Mouse (Mus musculus): ENCODE results near the gene Ccdc40. TPM values are rescaled to one million over a fixed set of nuclear protein-coding genes. Genes with fewer than 3 reads are reported as not detected.
"Not testable (repeated sequence)": the region's sequence is repeated elsewhere in the genome, so short reads cannot be mapped to it uniquely, and the experiment has no call there.

Ccdc40 gene
- polyA plus RNA-seq, 1 experiment from 2014 or later: 9.3 TPM

GRCm38 (mm10) chr11:119225634-119226033, 2.7 kb upstream of the Ccdc40 start:
- peaks cover 55% of the 10 kb centered on the region for H3K4me1 ChIP-seq
- whole genome bisulfite sequencing: 83% methylated on average over 9 of the region's 9 CpGs
- H3K36me3 ChIP-seq: no peaks in the 10 kb centered on the region; the same call in none of the 2 replicates
- H3K4me3 ChIP-seq: no peak overlapping the region
- no peak overlapping the region for H3K27ac ChIP-seq
- H3K9me3 ChIP-seq: no peaks in the 10 kb centered on the region
- H3K27me3 ChIP-seq (ENCODE audit: insufficient read depth, poor library complexity, severe bottlenecking): peaks cover 6% of the 10 kb centered on the region; the same call in 1 of the 2 replicates
- no peak for DNase-seq (ENCODE audit: low spot score)

- 2% methylated on average over 12 of the region's 12 CpGs for WGBS
- Histone ChIP-seq H3K9me3 (no peaks in the 10 kb centered on the region), H3K27me3 (ENCODE audit: insufficient read depth, poor library complexity, severe bottlenecking) (peaks cover 6% of the 10 kb centered on the region; the same call in 1 of the 2 replicates), H3K4me1 (peaks cover 43% of the 10 kb centered on the region), H3K4me3 (peak overlapping the region; percentile 85), H3K36me3 (no peaks in the 10 kb centered on the region; the same call in 1 of the 2 replicates), H3K27ac (peak overlapping the region; percentile 92)
- DNase-seq (ENCODE audit: low spot score): no peak
Observed at GRCm38 (mm10) chr11:119227591-119227990, 781 bp upstream of the Ccdc40 start.

GRCm38 (mm10) chr11:119228846-119229626, 664 bp downstream of the Ccdc40 start:
- peaks cover 6% of the 10 kb centered on the region; the same call in 1 of the 2 replicates for H3K27me3 ChIP-seq (ENCODE audit: insufficient read depth, poor library complexity, severe bottlenecking)
- H3K27ac ChIP-seq: peak overlapping the region; percentile 92
- H3K36me3 ChIP-seq: no peaks in the 10 kb centered on the region
- H3K9me3 ChIP-seq: no peaks in the 10 kb centered on the region
- peak overlapping the region; percentile 85 for H3K4me3 ChIP-seq
- H3K4me1 ChIP-seq: peaks cover 32% of the 10 kb centered on the region
- peak; percentile 91 for DNase-seq (ENCODE audit: low spot score)
- 2% methylated on average over 34 of the region's 34 CpGs for WGBS

GRCm38 (mm10) chr11:119234770-119235169, 6.4 kb downstream of the Ccdc40 start:
- no peaks in the 10 kb centered on the region for H3K36me3 ChIP-seq
- H3K27me3 ChIP-seq (ENCODE audit: insufficient read depth, poor library complexity, severe bottlenecking): peaks cover 4% of the 10 kb centered on the region; the same call in 1 of the 2 replicates
- H3K4me1 ChIP-seq: peaks cover 29% of the 10 kb centered on the region
- no peak overlapping the region for H3K27ac ChIP-seq
- H3K4me3 ChIP-seq: no peak overlapping the region
- 84% methylated on average over 10 of the region's 10 CpGs for WGBS
- no peak for DNase-seq (ENCODE audit: low spot score)
- no peaks in the 10 kb centered on the region; the same call in 1 of the 2 replicates for H3K9me3 ChIP-seq

GRCm38 (mm10) chr11:119235596-119235995, 7.2 kb downstream of the Ccdc40 start:
- Histone ChIP-seq H3K36me3 (0 out of 2 replicates have a peak, but pooled peaks cover 2% of the 10 kb centered on the region), H3K9me3 (no peaks in the 10 kb centered on the region; the same call in 1 of the 2 replicates), H3K27me3 (ENCODE audit: insufficient read depth, poor library complexity, severe bottlenecking) (no peaks in the 10 kb centered on the region), H3K4me3 (no peak overlapping the region), H3K27ac (no peak overlapping the region), H3K4me1 (peaks cover 26% of the 10 kb centered on the region)
- no peak for DNase-seq (ENCODE audit: low spot score)
- whole genome bisulfite sequencing: 82% methylated on average over 4 of the region's 4 CpGs

GRCm38 (mm10) chr11:119236354-119236753, 8.0 kb downstream of the Ccdc40 start:
- no peak overlapping the region for H3K4me3 ChIP-seq
- DNase-seq (ENCODE audit: low spot score): no peak
- 32% methylated on average over 8 of the region's 8 CpGs for WGBS
- H3K4me1 ChIP-seq: peaks cover 26% of the 10 kb centered on the region
- H3K9me3 ChIP-seq: no peaks in the 10 kb centered on the region; the same call in 1 of the 2 replicates
- 0 out of 2 replicates have a peak overlapping the region, but pooled peaks have one; percentile 1 for H3K27ac ChIP-seq
- 0 out of 2 replicates have a peak, but pooled peaks cover 2% of the 10 kb centered on the region for H3K36me3 ChIP-seq
- H3K27me3 ChIP-seq (ENCODE audit: insufficient read depth, poor library complexity, severe bottlenecking): no peaks in the 10 kb centered on the region

- no peak for DNase-seq (ENCODE audit: low spot score)
- Histone ChIP-seq H3K36me3 (0 out of 2 replicates have a peak, but pooled peaks cover 2% of the 10 kb centered on the region), H3K27ac (no peak overlapping the region), H3K4me3 (no peak overlapping the region), H3K4me1 (peaks cover 26% of the 10 kb centered on the region), H3K9me3 (no peaks in the 10 kb centered on the region; the same call in 1 of the 2 replicates), H3K27me3 (ENCODE audit: insufficient read depth, poor library complexity, severe bottlenecking) (no peaks in the 10 kb centered on the region)
- 40% methylated on average over 3 of the region's 3 CpGs for WGBS
Observed at GRCm38 (mm10) chr11:119237007-119237406, 8.6 kb downstream of the Ccdc40 start.

GRCm38 (mm10) chr11:119237568-119238304, 9.4 kb downstream of the Ccdc40 start:
- 0 out of 2 replicates have a peak, but pooled peaks cover 5% of the 10 kb centered on the region for H3K27me3 ChIP-seq (ENCODE audit: insufficient read depth, poor library complexity, severe bottlenecking)
- peak overlapping the region; percentile 54 for H3K4me3 ChIP-seq
- peak overlapping the region; percentile 75 for H3K27ac ChIP-seq
- no peak for DNase-seq (ENCODE audit: low spot score)
- whole genome bisulfite sequencing: 24% methylated on average over 20 of the region's 20 CpGs
- no peaks in the 10 kb centered on the region; the same call in 1 of the 2 replicates for H3K9me3 ChIP-seq
- 0 out of 2 replicates have a peak, but pooled peaks cover 2% of the 10 kb centered on the region for H3K36me3 ChIP-seq
- peaks cover 26% of the 10 kb centered on the region for H3K4me1 ChIP-seq

- 0 out of 2 replicates have a peak, but pooled peaks cover 5% of the 10 kb centered on the region for H3K27me3 ChIP-seq (ENCODE audit: insufficient read depth, poor library complexity, severe bottlenecking)
- peaks cover 26% of the 10 kb centered on the region for H3K4me1 ChIP-seq
- WGBS: 5% methylated on average over 11 of the region's 11 CpGs
- H3K27ac ChIP-seq: peak overlapping the region; percentile 75
- H3K9me3 ChIP-seq: no peaks in the 10 kb centered on the region; the same call in 1 of the 2 replicates
- H3K4me3 ChIP-seq: peak overlapping the region; percentile 54
- 0 out of 2 replicates have a peak, but pooled peaks cover 2% of the 10 kb centered on the region for H3K36me3 ChIP-seq
- DNase-seq (ENCODE audit: low spot score): peak; percentile 85
Observed at GRCm38 (mm10) chr11:119238305-119238721, 9.9 kb downstream of the Ccdc40 start.

- no peaks in the 10 kb centered on the region; the same call in 1 of the 2 replicates for H3K9me3 ChIP-seq
- H3K36me3 ChIP-seq: 0 out of 2 replicates have a peak, but pooled peaks cover 2% of the 10 kb centered on the region
- 93% methylated on average over 12 of the region's 12 CpGs for WGBS
- DNase-seq (ENCODE audit: low spot score): no peak
- H3K27ac ChIP-seq: no peak overlapping the region
- H3K27me3 ChIP-seq (ENCODE audit: insufficient read depth, poor library complexity, severe bottlenecking): 0 out of 2 replicates have a peak, but pooled peaks cover 5% of the 10 kb centered on the region
- no peak overlapping the region for H3K4me3 ChIP-seq
- peaks cover 26% of the 10 kb centered on the region for H3K4me1 ChIP-seq
Observed at GRCm38 (mm10) chr11:119239480-119239879, 11.1 kb downstream of the Ccdc40 start.

- H3K4me1 ChIP-seq; H3K4me3 ChIP-seq; DNase-seq (ENCODE audit: low spot score); H3K36me3 ChIP-seq; H3K27me3 ChIP-seq (ENCODE audit: insufficient read depth, poor library complexity, severe bottlenecking); H3K9me3 ChIP-seq; H3K27ac ChIP-seq: not testable (repeated sequence)
- WGBS: 84% methylated on average over 6 of the region's 6 CpGs
Observed at GRCm38 (mm10) chr11:119245543-119245942, 17.2 kb downstream of the Ccdc40 start.

- Histone ChIP-seq H3K4me1 (peaks cover 33% of the 10 kb centered on the region), H3K27me3 (ENCODE audit: insufficient read depth, poor library complexity, severe bottlenecking) (peaks cover 14% of the 10 kb centered on the region), H3K36me3 (no peaks in the 10 kb centered on the region), H3K4me3 (no peak overlapping the region), H3K27ac (no peak overlapping the region; the same call in 1 of the 2 replicates), H3K9me3 (no peaks in the 10 kb centered on the region)
- no peak for DNase-seq (ENCODE audit: low spot score)
- 25% methylated on average over 6 of the region's 6 CpGs for WGBS
Observed at GRCm38 (mm10) chr11:119249011-119249410, 20.6 kb downstream of the Ccdc40 start.

Measured in heart, embryonic 10.5 days (tissue).